Mouse (Mus musculus) small intestine, adult 2 months (tissue): ENCODE measurements around the gene Gm21992.

Experiments
- CTCF ChIP-seq: fragments of 200-500 bp; IDR thresholded peaks from 2 replicates; pipeline ENCODE4 v1.5.1; 2012; ENCODE audit warnings: low read depth, mild to moderate bottlenecking, control low read depth, inconsistent platforms, low read length, moderate library complexity, mixed read lengths; ENCODE audit not compliant: insufficient replicate concordance, insufficient read length; ENCODE audit errors: extremely low read depth
- POLR2A ChIP-seq: fragments of 200-500 bp; IDR thresholded peaks from 2 replicates; pipeline ENCODE4 v1.6.1; 2012; ENCODE audit warnings: low read depth, mild to moderate bottlenecking, control low read depth, inconsistent platforms, low read length, moderate library complexity

GRCm38 (mm10) chr19:4743524-4743923 is 67.9 kb downstream of the Gm21992 start:
- TF ChIP-seq CTCF (peak; percentile 41; the same call in 1 of the 2 replicates), POLR2A (no peak)
